Mouse (Mus musculus) MEL (cell line): ENCODE measurements around the gene Cdc40. TPM values are rescaled to one million over a fixed set of nuclear protein-coding genes. Genes with fewer than 3 reads are reported as not detected.

Experiments
- DNase-seq: peaks from one replicate; pipeline ENCODE4 v3.0.0; 2011; ENCODE audit warnings: low read depth, low spot score
- H3K27ac ChIP-seq: 2 replicates; pipeline ENCODE4 v1.5.1; 2012; ENCODE audit warnings: low read depth, mild to moderate bottlenecking, control low read depth, low read length, moderate library complexity; ENCODE audit not compliant: control insufficient read depth
- H3K27me3 ChIP-seq, 2 experiments: fragments of 150-350 bp in 1 of 2; sonication (generic) in 1 of 2; 2 replicates each; pipeline ENCODE4 v1.6.1; 2012; ENCODE audit warnings: low read length in 2 of 2, mild to moderate bottlenecking in 2 of 2, improper control_type of control experiment in 1 of 2, moderate library complexity in 1 of 2; ENCODE audit not compliant: insufficient read depth in 2 of 2, control insufficient read depth in 1 of 2
- H3K36me3 ChIP-seq, 2 experiments: 2 replicates each; pipeline ENCODE4 v1.6.1; 2012 to 2014; ENCODE audit warnings: low read length in 2 of 2, improper control_type of control experiment in 1 of 2, inconsistent platforms in 1 of 2, mild to moderate bottlenecking in 1 of 2; ENCODE audit not compliant: insufficient read depth in 2 of 2, control insufficient read depth in 1 of 2
- H3K4me1 ChIP-seq, 2 experiments: fragments of 150-350 bp in 1 of 2; sonication (generic) in 1 of 2; 2 replicates each; pipeline ENCODE4 v1.6.1; 2012; ENCODE audit warnings: low read length in 2 of 2, improper control_type of control experiment in 1 of 2, mild to moderate bottlenecking in 1 of 2; ENCODE audit not compliant: insufficient read depth in 2 of 2, control insufficient read depth in 1 of 2
- H3K4me3 ChIP-seq, 2 experiments: fragments of 150-350 bp in 1 of 2; sonication (generic) in 1 of 2; 2 replicates each; pipeline ENCODE4 v1.5.1; 2012; ENCODE audit warnings: low read depth in 2 of 2, low read length in 2 of 2, mild to moderate bottlenecking in 2 of 2, moderate library complexity in 2 of 2, control low read depth in 1 of 2, improper control_type of control experiment in 1 of 2; ENCODE audit not compliant: control insufficient read depth in 1 of 2, insufficient read depth in 1 of 2
- H3K79me2 ChIP-seq: 2 replicates; pipeline ENCODE4 v1.6.1; 2012; ENCODE audit warnings: mild to moderate bottlenecking, low read length, moderate library complexity; ENCODE audit not compliant: control insufficient read depth, poor library complexity, insufficient read depth
- H3K9ac ChIP-seq: 2 replicates; pipeline ENCODE4 v1.6.1; 2012; ENCODE audit warnings: low read depth, mild to moderate bottlenecking, control low read depth, low read length, moderate library complexity; ENCODE audit not compliant: control insufficient read depth, poor library complexity, severe bottlenecking
- H3K9me3 ChIP-seq: fragments of 150-350 bp; sonication (generic); replicated peaks from 2 replicates; pipeline ENCODE4 v1.6.1; 2012; ENCODE audit warnings: mild to moderate bottlenecking, low read length, improper control_type of control experiment, moderate library complexity; ENCODE audit not compliant: insufficient read depth
- BHLHE40 ChIP-seq: IDR thresholded peaks from 2 replicates; pipeline ENCODE4 v1.6.1; 2012; ENCODE audit warnings: low read depth, mild to moderate bottlenecking, inconsistent platforms, low read length, improper control_type of control experiment, borderline replicate concordance
- CHD2 ChIP-seq: IDR thresholded peaks from 2 replicates; pipeline ENCODE4 v1.6.1; 2011; ENCODE audit warnings: low read length, improper control_type of control experiment
- E2F4 ChIP-seq: IDR thresholded peaks from 2 replicates; pipeline ENCODE4 v1.6.1; 2011; ENCODE audit warnings: low read depth, low read length, improper control_type of control experiment, borderline replicate concordance
- ELF1 ChIP-seq: IDR thresholded peaks from 2 replicates; pipeline ENCODE4 v1.6.1; 2014; ENCODE audit warnings: low read depth, mild to moderate bottlenecking, inconsistent platforms, low read length, improper control_type of control experiment, moderate library complexity
- EP300 ChIP-seq, 2 experiments: IDR thresholded peaks; 2 replicates each; pipeline ENCODE4 v1.6.1; 2011; ENCODE audit warnings: improper control_type of control experiment in 2 of 2, low read length in 2 of 2, low read depth in 1 of 2, mild to moderate bottlenecking in 1 of 2
- GABPA ChIP-seq: IDR thresholded peaks from 2 replicates; pipeline ENCODE4 v1.6.1; 2012; ENCODE audit warnings: low read depth, mild to moderate bottlenecking, inconsistent platforms, low read length, improper control_type of control experiment, moderate library complexity
- GATA1 ChIP-seq: IDR thresholded peaks from 2 replicates; pipeline ENCODE4 v1.6.1; 2011; ENCODE audit warnings: low read depth, low read length, improper control_type of control experiment
- MYB ChIP-seq: IDR thresholded peaks from 2 replicates; pipeline ENCODE4 v1.6.1; 2011; ENCODE audit warnings: mild to moderate bottlenecking, low read depth, low read length, improper control_type of control experiment
- POLR2A ChIP-seq, 2 experiments: IDR thresholded peaks; 2 replicates each; pipeline ENCODE4 v1.6.1; 2011 to 2012; ENCODE audit warnings: low read length in 2 of 2, mild to moderate bottlenecking in 2 of 2, control low read depth in 1 of 2, improper control_type of control experiment in 1 of 2, low read depth in 1 of 2, moderate library complexity in 1 of 2; ENCODE audit not compliant: control insufficient read depth in 1 of 2, insufficient read depth in 1 of 2, poor library complexity in 1 of 2
- RCOR1 ChIP-seq: IDR thresholded peaks from 2 replicates; pipeline ENCODE4 v1.6.1; 2012; ENCODE audit warnings: low read depth, mild to moderate bottlenecking, inconsistent platforms, low read length, improper control_type of control experiment
- SIN3A ChIP-seq: IDR thresholded peaks from 2 replicates; pipeline ENCODE4 v1.6.1; 2012; ENCODE audit warnings: low read length, improper control_type of control experiment, inconsistent platforms
- SMC3 ChIP-seq: IDR thresholded peaks from 2 replicates; pipeline ENCODE4 v1.6.1; 2011; ENCODE audit warnings: low read depth, low read length, improper control_type of control experiment
- TCF12 ChIP-seq: IDR thresholded peaks from 2 replicates; pipeline ENCODE4 v1.6.1; 2014; ENCODE audit warnings: low read depth, mild to moderate bottlenecking, inconsistent platforms, low read length, improper control_type of control experiment, moderate library complexity
- ZMIZ1 ChIP-seq: IDR thresholded peaks from 2 replicates; pipeline ENCODE4 v1.6.1; 2012; ENCODE audit warnings: low read depth, mild to moderate bottlenecking, inconsistent platforms, low read length, improper control_type of control experiment, moderate library complexity
- ZNF384 ChIP-seq: IDR thresholded peaks from 2 replicates; pipeline ENCODE4 v1.6.1; 2012; ENCODE audit warnings: low read depth, mild to moderate bottlenecking, inconsistent platforms, low read length, improper control_type of control experiment
- polyA plus RNA-seq, 2 experiments: library from polyadenylated mRNA; stranded (reverse) in 1 of 2; unstranded in 1 of 2; fragments of >175 nt in 1 of 2; fragments of >200 nt in 1 of 2; gene quantifications; 2 replicates each; pipeline versions ENCODE4 v1.2.1 to v1.2.4; 2012; ENCODE audit warnings: low replicate concordance in 2 of 2, low read depth in 1 of 2; ENCODE audit not compliant: insufficient read length in 2 of 2, insufficient read depth in 1 of 2, missing spikeins in 1 of 2
- total RNA-seq: library from RNA; depleted of rRNA; stranded (reverse); fragments of 300-350 nt; gene quantifications from 2 replicates; pipeline ENCODE4 v1.2.3, GENCODE M21; 2012

Gene Cdc40
- total and polyA plus RNA-seq, 3 experiments, result 11.9 to 68.5 (median 35.5) TPM

- H3K4me3 ChIP-seq, result no peak overlapping the region
- no peaks in the 10 kb centered on the region for H3K9me3 ChIP-seq
- no peaks in the 10 kb centered on the region for H3K27me3 ChIP-seq
- no peaks in the 10 kb centered on the region; a peak in 1 of 4 replicates for H3K4me1 ChIP-seq
- no peak for DNase-seq
- no peak for TF ChIP-seq E2F4
- TF ChIP-seq POLR2A (IDR thresholded peaks at IDR 0.05; ENCODE audit: control insufficient read depth in 1 of 2, insufficient read depth in 1 of 2, low read depth in 1 of 2, low read length in 2 of 2, poor library complexity in 1 of 2), result no peak
- TF ChIP-seq ELF1, result no peak
- TF ChIP-seq GABPA, result no peak
- H3K36me3 ChIP-seq, result peaks cover 0 to 4% of the 10 kb centered on the region in 2 experiments; a peak in 2 of 4 replicates
- no peak overlapping the region for H3K9ac ChIP-seq
- H3K27ac ChIP-seq, result no peak overlapping the region
- no peaks in the 10 kb centered on the region; the same call in 1 of the 2 replicates for H3K79me2 ChIP-seq
Measured at GRCm38 (mm10) chr10:40910811-40911210, 27.7 kb upstream of the Cdc40 start.

- peaks cover 0 to 4% of the 10 kb centered on the region in 2 experiments; a peak in 2 of 4 replicates for H3K36me3 ChIP-seq
- TF ChIP-seq BHLHE40 (no peak), ZNF384 (no peak), SIN3A (no peak), ZMIZ1 (no peak), POLR2A (IDR thresholded peaks at IDR 0.05; ENCODE audit: control insufficient read depth in 1 of 2, insufficient read depth in 1 of 2, low read depth in 1 of 2, low read length in 2 of 2, poor library complexity in 1 of 2) (no peak), E2F4 (no peak), EP300 (IDR thresholded peaks at IDR 0.05; ENCODE audit: low read depth in 1 of 2, low read length in 2 of 2) (no peak), GATA1 (no peak), RCOR1 (no peak), CHD2 (no peak), TCF12 (no peak)
- TF ChIP-seq, all 39 proteins: peak for 0
- Histone ChIP-seq H3K4me3 (no peak overlapping the region), H3K4me1 (no peaks in the 10 kb centered on the region; a peak in 1 of 4 replicates), H3K9me3 (no peaks in the 10 kb centered on the region), H3K27ac (no peak overlapping the region), H3K27me3 (no peaks in the 10 kb centered on the region), H3K79me2 (no peaks in the 10 kb centered on the region), H3K9ac (no peak overlapping the region)
- no peak for DNase-seq
Measured at GRCm38 (mm10) chr10:40908580-40908979, 25.5 kb upstream of the Cdc40 start.

GRCm38 (mm10) chr10:40906802-40907201, 23.7 kb upstream of the Cdc40 start:
- Histone ChIP-seq H3K9ac (no peak overlapping the region), H3K79me2 (no peaks in the 10 kb centered on the region), H3K9me3 (no peaks in the 10 kb centered on the region), H3K27ac (no peak overlapping the region), H3K36me3 (peaks cover 0 to 4% of the 10 kb centered on the region in 2 experiments; a peak in 2 of 4 replicates), H3K4me1 (no peaks in the 10 kb centered on the region; a peak in 1 of 4 replicates), H3K27me3 (no peaks in the 10 kb centered on the region), H3K4me3 (no peak overlapping the region)
- DNase-seq, result no peak
- TF ChIP-seq MYB (no peak), SMC3 (no peak)
